Mouse (Mus musculus) ES-E14 (cell line): ENCODE results near the gene Ube4b.

Experiments
- CHD2 ChIP-seq: IDR thresholded peaks from 2 replicates; pipeline ENCODE4 v1.6.1; 2014; ENCODE audit warnings: mild to moderate bottlenecking, low read depth, low read length, inconsistent platforms
- HCFC1 ChIP-seq: IDR thresholded peaks from 2 replicates; pipeline ENCODE4 v1.6.1; 2012; ENCODE audit warnings: low read length, inconsistent platforms, borderline replicate concordance; ENCODE audit not compliant: insufficient read depth
- MAFK ChIP-seq: IDR thresholded peaks from 2 replicates; pipeline ENCODE4 v1.6.1; 2014; ENCODE audit warnings: mild to moderate bottlenecking, low read depth, low read length, inconsistent platforms; ENCODE audit not compliant: insufficient read depth
- ZC3H11A ChIP-seq: IDR thresholded peaks from 2 replicates; pipeline ENCODE4 v1.6.1; 2012; ENCODE audit warnings: low read depth, mild to moderate bottlenecking, inconsistent platforms, low read length, borderline replicate concordance
- ZNF384 ChIP-seq: IDR thresholded peaks from 2 replicates; pipeline ENCODE4 v1.6.1; 2012; ENCODE audit warnings: low read depth, low read length, inconsistent platforms

GRCm38 (mm10) chr4:149401591-149401982 is 25.0 kb downstream of the Ube4b start:
- no peak for TF ChIP-seq CHD2
- no peak for TF ChIP-seq ZNF384
- no peak for TF ChIP-seq MAFK
- no peak for TF ChIP-seq ZC3H11A
- TF ChIP-seq HCFC1: no peak
